Mouse (Mus musculus) bone marrow macrophage, adult 2 months (primary cell): ENCODE measurements around the gene Dnajc1.

Experiments used
- CTCF ChIP-seq: IDR thresholded peaks from 2 replicates; pipeline ENCODE4 v1.5.1; 2012; ENCODE audit warnings: low read depth, mild to moderate bottlenecking, low read length, moderate library complexity
- POLR2A ChIP-seq: IDR thresholded peaks from 2 replicates; pipeline ENCODE4 v1.6.1; 2012; ENCODE audit warnings: mild to moderate bottlenecking, low read depth, low read length, borderline replicate concordance

- TF ChIP-seq CTCF = no peak
- TF ChIP-seq POLR2A = no peak
Observed at GRCm38 (mm10) chr2:18219136-18219535, 173.5 kb downstream of the Dnajc1 start.
